ENCODE assay signal across 7 mouse cellular contexts in the genomic region with DNA sequence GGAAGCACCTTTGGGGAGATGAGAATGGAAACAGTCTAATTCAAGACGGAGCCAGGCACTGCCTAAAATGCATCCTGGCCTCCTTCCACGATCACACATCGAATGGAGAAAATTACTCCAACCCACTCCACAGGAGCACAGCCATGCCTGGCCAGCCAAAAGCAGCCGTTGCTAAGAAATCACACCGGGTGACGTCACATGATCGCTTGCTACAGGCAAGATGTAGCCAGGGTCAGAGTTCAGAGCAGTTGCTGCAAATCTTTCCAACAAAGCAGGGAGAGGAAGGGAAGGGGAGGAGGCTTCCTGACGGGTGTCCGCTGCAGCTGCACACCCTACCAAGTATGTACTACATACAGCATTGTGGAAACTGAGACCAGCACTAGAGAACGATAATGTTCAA.
A peak's percentile ranks its signal among the peaks of the same experiment; 100 is the strongest.
DNase-seq lines count a peak whose midpoint lies in the region; ATAC-seq and TF ChIP-seq lines count a peak whose summit lies in the region.

No protein-coding gene starts in this region.

- DNase-seq in adipocyte (ENCODE audit: low spot score): peak; percentile 74
- peak; percentile 44 to 56 for DNase-seq in adrenal gland, postnatal 36 days
- DNase-seq in hindbrain, postnatal 0 days (ENCODE audit: low spot score): peak; percentile 73
- peak; percentile 44 for DNase-seq in telencephalon, adult 2 months (ENCODE audit: low read depth, low spot score)

- H3K27ac ChIP-seq in forebrain, embryonic 15.5 days (replicated peaks): peak overlapping the region; percentile 28; the same call in 1 of the 2 replicates
- H3K27ac ChIP-seq in hindbrain, postnatal 0 days: no peak overlapping the region
- H3K27ac ChIP-seq in limb, embryonic 13.5 days: peak overlapping the region; percentile 61; the same call in 1 of the 2 replicates

- H3K9ac ChIP-seq in forebrain, embryonic 15.5 days (replicated peaks): no peak overlapping the region
- H3K9ac ChIP-seq in hindbrain, postnatal 0 days (replicated peaks; ENCODE audit: low read length): no peak overlapping the region
- no peak overlapping the region for H3K9ac ChIP-seq in limb, embryonic 13.5 days

- H3K4me3 ChIP-seq in forebrain, embryonic 15.5 days: no peak overlapping the region
- H3K4me3 ChIP-seq in hindbrain, postnatal 0 days (ENCODE audit: low read length): no peak overlapping the region
- no peak overlapping the region for H3K4me3 ChIP-seq in limb, embryonic 13.5 days

- no peaks in the 10 kb centered on the region for H3K9me3 ChIP-seq in forebrain, embryonic 15.5 days
- H3K9me3 ChIP-seq in hindbrain, postnatal 0 days (ENCODE audit: low read length): no peaks in the 10 kb centered on the region
- no peaks in the 10 kb centered on the region for H3K9me3 ChIP-seq in limb, embryonic 13.5 days

- TF ChIP-seq CTCF in hindbrain, postnatal 0 days (IDR thresholded peaks at IDR 0.05; ENCODE audit: low read depth): no peak

- H3K27me3 ChIP-seq in forebrain, embryonic 15.5 days: no peaks in the 10 kb centered on the region
- no peaks in the 10 kb centered on the region for H3K27me3 ChIP-seq in hindbrain, postnatal 0 days (ENCODE audit: insufficient read depth, low read length)
- no peaks in the 10 kb centered on the region for H3K27me3 ChIP-seq in limb, embryonic 13.5 days

- no peak overlapping the region for H3K4me2 ChIP-seq in forebrain, embryonic 15.5 days (replicated peaks)
- no peak overlapping the region for H3K4me2 ChIP-seq in hindbrain, postnatal 0 days (ENCODE audit: low read depth, low read length)
- H3K4me2 ChIP-seq in limb, embryonic 13.5 days (replicated peaks): peak overlapping the region; percentile 12; the same call in 1 of the 2 replicates

- peaks cover 46% of the 10 kb centered on the region for H3K4me1 ChIP-seq in forebrain, embryonic 15.5 days
- H3K4me1 ChIP-seq in hindbrain, postnatal 0 days (ENCODE audit: insufficient read depth, low read length): peaks cover 25% of the 10 kb centered on the region; the same call in 1 of the 2 replicates
- H3K4me1 ChIP-seq in limb, embryonic 13.5 days: peaks cover 81% of the 10 kb centered on the region

- ATAC-seq in forebrain, embryonic 15.5 days (replicated peaks): peak; percentile 18; the same call in 1 of the 2 replicates
- peak; percentile 50; the same call in 1 of the 2 replicates for ATAC-seq in hindbrain, postnatal 0 days
- ATAC-seq in limb, embryonic 13.5 days (ENCODE audit: low FRiP score, low read depth): peak; percentile 73
- no peak for ATAC-seq in megakaryocyte progenitor cell, adult 5-6 weeks (replicated peaks; ENCODE audit: poor library complexity)

- 36% methylated on average over 10 of the region's 10 CpGs for WGBS in forebrain, embryonic 15.5 days
- WGBS in hindbrain, postnatal 0 days: 19% methylated on average over 10 of the region's 10 CpGs
- 26% methylated on average over 10 of the region's 10 CpGs for WGBS in limb, embryonic 13.5 days

- no peaks in the 10 kb centered on the region for H3K36me3 ChIP-seq in forebrain, embryonic 15.5 days
- no peaks in the 10 kb centered on the region for H3K36me3 ChIP-seq in hindbrain, postnatal 0 days (ENCODE audit: insufficient read depth, low read length)
- H3K36me3 ChIP-seq in limb, embryonic 13.5 days: no peaks in the 10 kb centered on the region
